Mouse (Mus musculus) kidney, embryonic 16.5 days (tissue): Measurements from ENCODE around the gene Ppp2r3c. TPM values are rescaled to one million over a fixed set of nuclear protein-coding genes. Genes with fewer than 3 reads are reported as not detected.
"Not testable (repeated sequence)": the region's sequence is repeated elsewhere in the genome, so short reads cannot be mapped to it uniquely, and the experiment has no call there.

Experiments
- ATAC-seq: fragments of 200-750 bp; cut with Nextera tagmentation; 2 replicates; pipeline ENCODE4 v1.8.0; 2017; ENCODE audit warnings: moderate TSS enrichment; ENCODE audit not compliant: low FRiP score, low TSS enrichment
- H3K27ac ChIP-seq: fragments of 300-500 bp; sonication (generic); 2 replicates; pipeline ENCODE4 v1.5.1; 2014; ENCODE audit warnings: low read length
- H3K27me3 ChIP-seq: fragments of 300-500 bp; sonication (generic); 2 replicates; pipeline ENCODE4 v1.6.1; 2014; ENCODE audit warnings: low read length, control low read depth, mixed read lengths; ENCODE audit not compliant: insufficient read depth
- H3K36me3 ChIP-seq: fragments of 300-500 bp; sonication (generic); 2 replicates; pipeline ENCODE4 v1.6.1; 2014; ENCODE audit warnings: low read length, control low read depth, mixed read lengths; ENCODE audit not compliant: insufficient read depth
- H3K4me1 ChIP-seq: fragments of 300-500 bp; sonication (generic); 2 replicates; pipeline ENCODE4 v1.6.1; 2014; ENCODE audit warnings: low read length, control low read depth, mixed read lengths; ENCODE audit not compliant: insufficient read depth
- H3K4me2 ChIP-seq: fragments of 300-500 bp; sonication (generic); replicated peaks from 2 replicates; pipeline ENCODE4 v1.6.1; 2014; ENCODE audit warnings: low read depth, low read length
- H3K4me3 ChIP-seq: fragments of 300-500 bp; sonication (generic); 2 replicates; pipeline ENCODE4 v1.5.1; 2014; ENCODE audit warnings: mild to moderate bottlenecking, low read length
- H3K9ac ChIP-seq: fragments of 300-500 bp; sonication (generic); replicated peaks from 2 replicates; pipeline ENCODE4 v1.6.1; 2014; ENCODE audit warnings: low read length
- H3K9me3 ChIP-seq: fragments of 300-500 bp; sonication (generic); 2 replicates; pipeline ENCODE4 v1.6.1; 2016; ENCODE audit warnings: low read length, control low read depth
- WGBS: fragments of 180-500 bp; shearing (Covaris S2); extraction: QIAGEN DNeasy Blood & Tissue Kit; methylation state at CpG from one replicate; pipeline ENCODE4 v1.1.7; 2014; 5-methylcytosine and 5-hydroxymethylcytosine counted together
- polyA plus RNA-seq: library from polyadenylated mRNA; unstranded; fragments of >200 nt; fragmentation: Nextera tagmentation; extraction: Ambion mirVana; gene quantifications from 2 replicates; pipeline ENCODE4 v1.2.1, GENCODE M21; 2015

Gene Ppp2r3c
- polyA plus RNA-seq, 1 experiment from 2014 or later: 14.8 TPM

DNA sequence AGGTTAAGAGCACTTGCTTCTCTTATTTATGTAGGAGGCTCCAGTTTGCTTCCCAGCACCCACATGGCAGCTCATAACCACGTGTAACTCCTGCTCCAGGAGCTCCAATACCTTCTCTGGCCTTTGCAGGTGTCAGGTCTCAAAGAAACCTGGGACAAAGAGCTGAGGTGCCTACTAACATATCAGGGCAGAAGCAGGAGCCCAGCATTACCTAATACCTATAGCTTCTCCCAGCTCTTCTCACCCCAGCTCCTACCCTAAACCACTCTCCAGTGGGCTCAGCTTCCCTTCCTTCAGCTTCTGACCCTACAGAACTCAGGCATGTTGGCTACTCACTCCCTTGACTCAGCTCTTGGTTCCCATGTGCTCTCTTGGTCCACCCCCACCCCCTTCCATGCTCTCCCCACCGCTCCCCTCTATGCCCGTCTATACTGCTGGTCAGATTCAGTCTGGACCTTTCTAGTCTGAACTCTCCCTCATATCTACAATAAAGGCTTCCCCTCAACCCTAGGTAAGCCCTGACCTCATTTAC is 1.9 kb downstream of the Ppp2r3c start:
- no peaks in the 10 kb centered on the region for H3K9me3 ChIP-seq
- no peak overlapping the region for H3K9ac ChIP-seq
- peaks cover 24% of the 10 kb centered on the region for H3K36me3 ChIP-seq
- no peaks in the 10 kb centered on the region for H3K27me3 ChIP-seq
- WGBS: 77% methylated on average over 3 of the region's 3 CpGs
- H3K4me2 ChIP-seq: peak overlapping the region; percentile 79
- no peak for ATAC-seq
- no peak overlapping the region for H3K27ac ChIP-seq
- no peak overlapping the region for H3K4me3 ChIP-seq
- peaks cover 32% of the 10 kb centered on the region for H3K4me1 ChIP-seq

DNA sequence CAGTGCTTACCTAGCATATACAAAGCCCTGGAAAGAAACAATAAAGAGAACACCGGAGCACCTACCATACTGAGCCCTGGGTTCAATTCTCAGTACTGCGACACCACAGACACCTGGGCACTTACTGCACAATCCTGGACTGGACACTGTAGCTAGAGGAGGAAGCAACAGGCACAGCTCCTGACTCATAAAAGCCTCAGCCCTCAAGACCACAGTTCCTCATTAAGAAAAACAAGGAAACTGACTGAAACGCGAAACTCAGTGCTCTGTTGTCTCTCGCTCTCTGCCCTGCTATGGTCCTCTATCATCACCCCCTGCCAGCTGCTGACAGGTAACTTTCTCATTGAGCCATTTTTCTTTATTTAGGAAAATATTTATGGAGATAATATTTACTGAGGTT is 3.5 kb downstream of the Ppp2r3c start, which contains the start of gene 1110008L16Rik:
Gene 1110008L16Rik (plus strand): TSS at position 242 of the 400 bp plus-strand sequence.
- 60% methylated on average over 5 of the region's 5 CpGs for WGBS
- ATAC-seq: no peak

DNA sequence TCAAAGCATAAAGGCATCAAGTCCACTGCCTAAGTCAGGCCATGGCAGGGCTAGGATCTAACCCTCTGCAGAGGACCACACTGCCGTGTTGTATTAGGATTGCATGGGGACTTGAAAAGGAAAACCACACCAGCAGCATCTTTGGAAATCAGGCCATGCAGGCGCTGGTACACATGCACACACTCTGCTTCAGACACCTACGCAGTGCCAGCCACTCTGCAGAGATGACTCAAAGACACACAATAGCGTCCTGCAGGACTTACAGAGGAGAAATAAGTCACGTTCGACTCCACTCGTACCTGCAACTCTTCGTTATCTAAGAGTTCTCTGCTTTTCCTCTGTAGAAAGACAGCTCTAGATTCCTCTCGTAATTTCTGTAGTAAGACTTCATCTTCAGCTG is 4.7 kb downstream of the Ppp2r3c start:
- Histone ChIP-seq H3K27me3 (no peaks in the 10 kb centered on the region), H3K9me3 (no peaks in the 10 kb centered on the region), H3K4me1 (peaks cover 27% of the 10 kb centered on the region), H3K27ac (no peak overlapping the region), H3K9ac (no peak overlapping the region), H3K4me3 (no peak overlapping the region), H3K36me3 (peaks cover 45% of the 10 kb centered on the region), H3K4me2 (no peak overlapping the region)
- 93% methylated on average over 9 of the region's 9 CpGs for WGBS
- ATAC-seq: no peak

More for the DNA sequence above, 3.5 kb downstream of the Ppp2r3c start, which contains the start of gene 1110008L16Rik:
- peak within 1 kb of the TSS; percentile 35; the same call in 1 of the 2 replicates for H3K9ac ChIP-seq
- H3K27ac ChIP-seq: no peak within 1 kb of the TSS
- H3K4me1 ChIP-seq: peaks cover 32% of the 10 kb centered on the region
- no peaks in the 10 kb centered on the region for H3K27me3 ChIP-seq
- no peak within 1 kb of the TSS for H3K4me2 ChIP-seq
- H3K4me3 ChIP-seq: no peak within 1 kb of the TSS
- no peaks in the 10 kb centered on the region for H3K9me3 ChIP-seq
- peaks cover 36% of the 10 kb centered on the region for H3K36me3 ChIP-seq

DNA sequence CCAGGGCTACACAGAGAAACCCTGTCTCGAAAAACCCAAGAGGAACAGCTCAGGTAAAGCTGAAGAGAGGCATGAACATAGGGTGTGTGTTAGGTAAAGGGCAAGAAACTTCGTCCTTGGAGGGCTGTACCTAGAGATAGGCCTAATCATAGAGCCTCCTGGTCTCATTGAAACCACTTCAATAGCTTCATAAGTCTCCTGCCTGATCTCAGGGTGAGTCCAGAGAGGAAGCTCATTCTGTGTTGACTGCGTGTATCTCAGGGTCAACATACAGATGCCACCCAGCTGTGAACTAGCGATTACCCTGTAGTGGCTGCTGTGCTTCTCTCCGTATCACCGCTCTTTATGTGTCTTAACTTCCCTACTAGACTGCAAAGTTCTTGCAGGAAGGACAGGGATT is 25.2 kb downstream of the Ppp2r3c start:
- WGBS: 91% methylated on average over 3 of the region's 6 CpGs

DNA sequence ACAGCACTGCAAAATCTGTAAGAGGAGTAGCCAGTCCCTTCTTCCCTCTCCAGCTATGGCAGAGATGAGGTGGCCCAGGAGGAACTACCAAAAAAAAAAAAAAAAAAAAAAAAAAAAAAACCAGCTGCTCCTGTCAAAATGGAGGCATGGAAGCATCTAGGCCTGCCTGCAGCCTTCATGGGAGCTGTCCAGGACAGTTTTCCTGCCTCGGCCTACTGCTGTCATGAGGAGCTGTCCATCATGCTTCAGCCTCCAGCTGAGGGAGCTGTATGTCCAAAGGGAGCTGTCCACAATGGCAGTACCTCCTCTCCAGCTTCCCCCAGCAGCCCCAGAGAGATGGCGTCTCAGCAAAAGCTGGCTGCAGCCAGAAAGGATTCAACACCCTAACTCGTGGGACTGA is 30.6 kb downstream of the Ppp2r3c start:
- WGBS: 80% methylated on average over 3 of the region's 3 CpGs
- H3K36me3 ChIP-seq: no peaks in the 10 kb centered on the region
- no peak overlapping the region for H3K4me2 ChIP-seq
- no peak overlapping the region for H3K27ac ChIP-seq
- no peaks in the 10 kb centered on the region for H3K27me3 ChIP-seq
- no peak overlapping the region for H3K9ac ChIP-seq
- H3K4me1 ChIP-seq: no peaks in the 10 kb centered on the region
- H3K9me3 ChIP-seq: no peaks in the 10 kb centered on the region
- H3K4me3 ChIP-seq: no peak overlapping the region
- no peak for ATAC-seq

More for the DNA sequence above, 25.2 kb downstream of the Ppp2r3c start:
- H3K4me1 ChIP-seq, H3K36me3 ChIP-seq, H3K4me3 ChIP-seq, ATAC-seq, H3K9me3 ChIP-seq, H3K27ac ChIP-seq, H3K4me2 ChIP-seq, H3K27me3 ChIP-seq, H3K9ac ChIP-seq: not testable (repeated sequence)

DNA sequence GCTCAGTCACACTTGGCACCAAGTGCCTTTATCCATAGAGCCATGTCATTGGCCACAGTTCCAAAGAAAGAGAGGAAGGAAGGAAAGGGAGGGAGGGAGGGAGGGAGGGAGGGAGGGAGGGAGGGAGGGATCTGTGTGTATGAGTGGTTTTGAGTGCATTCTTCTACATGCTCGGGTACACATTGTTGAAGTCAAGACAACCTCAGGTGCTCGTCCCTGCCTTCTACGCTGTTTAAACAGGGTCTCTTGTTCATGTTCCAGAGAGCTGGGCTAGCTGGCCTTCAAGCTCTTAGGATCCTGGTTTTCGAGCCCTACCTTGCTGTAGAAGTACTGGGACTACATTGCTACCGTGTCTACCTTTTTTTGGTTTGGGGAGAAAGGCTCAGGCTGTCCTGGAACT is 39.4 kb downstream of the Ppp2r3c start:
- no CpG with 5 or more reads among the region's 5 CpGs for WGBS
- not testable (repeated sequence) for H3K4me1 ChIP-seq, H3K4me3 ChIP-seq, H3K9ac ChIP-seq, ATAC-seq, H3K36me3 ChIP-seq, H3K27ac ChIP-seq, H3K4me2 ChIP-seq, H3K9me3 ChIP-seq, H3K27me3 ChIP-seq

DNA sequence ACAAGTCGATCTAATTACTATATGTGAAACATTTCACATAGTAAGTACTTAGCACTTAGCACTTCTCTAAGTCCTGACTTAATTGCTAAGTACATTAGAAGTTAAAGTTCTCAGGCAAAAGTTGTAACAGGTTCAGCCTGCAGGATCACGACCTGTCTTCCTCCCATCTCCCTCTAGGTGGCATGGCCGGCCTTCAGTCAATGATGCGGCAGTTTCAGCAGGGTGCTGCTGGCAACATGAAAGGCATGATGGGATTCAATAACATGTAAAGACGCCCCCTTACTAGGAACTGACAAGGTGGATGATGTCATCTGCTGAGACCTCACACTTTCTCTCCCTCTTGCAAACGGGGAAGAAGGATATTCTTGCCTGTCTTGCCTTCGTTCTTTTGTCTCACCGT is 40.8 kb downstream of the Ppp2r3c start:
- H3K9ac ChIP-seq, H3K27me3 ChIP-seq, H3K9me3 ChIP-seq, H3K4me3 ChIP-seq, H3K4me1 ChIP-seq, H3K36me3 ChIP-seq, ATAC-seq, H3K27ac ChIP-seq, H3K4me2 ChIP-seq: not testable (repeated sequence)
- WGBS: no CpG with 5 or more reads among the region's 8 CpGs

DNA sequence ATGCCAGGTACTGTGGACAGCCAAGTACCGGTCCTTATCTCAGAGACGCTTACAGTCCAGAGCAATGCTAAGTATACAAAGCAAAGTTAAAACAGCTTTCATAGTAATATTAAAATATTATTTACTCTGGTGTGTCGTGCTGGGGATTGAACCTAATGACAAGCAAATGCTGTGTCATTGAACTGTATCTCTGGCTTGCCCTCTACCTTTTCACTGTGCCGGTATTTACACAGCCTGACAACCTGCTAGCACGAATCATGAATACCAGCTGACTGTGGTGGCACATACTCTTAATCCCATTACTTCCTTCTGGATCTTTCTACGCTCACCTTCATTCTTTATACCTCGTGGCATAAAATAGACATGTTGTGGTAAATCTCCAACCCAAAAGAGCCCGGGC is 60.6 kb downstream of the Ppp2r3c start:
- not testable (repeated sequence) for H3K4me1 ChIP-seq, ATAC-seq, H3K36me3 ChIP-seq

DNA sequence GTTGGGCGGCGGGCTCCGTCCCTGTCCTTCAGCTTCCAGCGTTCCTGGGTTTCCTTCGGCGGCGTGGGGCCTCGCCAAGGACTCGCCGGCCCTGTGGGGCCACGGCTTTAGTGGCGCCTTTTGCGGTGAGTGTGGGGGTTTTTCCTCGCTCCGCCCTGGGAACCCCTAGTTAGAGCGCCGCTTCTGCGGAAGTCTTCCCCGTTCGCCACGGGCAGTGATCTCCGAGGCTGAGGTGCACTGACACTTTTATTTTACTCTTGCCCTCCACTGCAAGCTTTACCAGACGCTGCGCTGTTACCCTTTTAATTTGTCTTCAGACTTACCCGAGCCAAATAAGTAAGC is 72.3 kb downstream of the Ppp2r3c start:
- H3K36me3 ChIP-seq, H3K9ac ChIP-seq, H3K4me1 ChIP-seq, H3K4me2 ChIP-seq, H3K27ac ChIP-seq, ATAC-seq, H3K27me3 ChIP-seq, H3K9me3 ChIP-seq: not testable (repeated sequence)
- WGBS: 0% methylated on average over 9 of the region's 25 CpGs
- peak overlapping the region; percentile 41 for H3K4me3 ChIP-seq

More for the DNA sequence above, 60.6 kb downstream of the Ppp2r3c start:
- H3K4me3 ChIP-seq, H3K27me3 ChIP-seq, H3K9ac ChIP-seq, H3K9me3 ChIP-seq, H3K27ac ChIP-seq, H3K4me2 ChIP-seq: not testable (repeated sequence)
- no CpG with 5 or more reads among the region's 8 CpGs for WGBS

DNA sequence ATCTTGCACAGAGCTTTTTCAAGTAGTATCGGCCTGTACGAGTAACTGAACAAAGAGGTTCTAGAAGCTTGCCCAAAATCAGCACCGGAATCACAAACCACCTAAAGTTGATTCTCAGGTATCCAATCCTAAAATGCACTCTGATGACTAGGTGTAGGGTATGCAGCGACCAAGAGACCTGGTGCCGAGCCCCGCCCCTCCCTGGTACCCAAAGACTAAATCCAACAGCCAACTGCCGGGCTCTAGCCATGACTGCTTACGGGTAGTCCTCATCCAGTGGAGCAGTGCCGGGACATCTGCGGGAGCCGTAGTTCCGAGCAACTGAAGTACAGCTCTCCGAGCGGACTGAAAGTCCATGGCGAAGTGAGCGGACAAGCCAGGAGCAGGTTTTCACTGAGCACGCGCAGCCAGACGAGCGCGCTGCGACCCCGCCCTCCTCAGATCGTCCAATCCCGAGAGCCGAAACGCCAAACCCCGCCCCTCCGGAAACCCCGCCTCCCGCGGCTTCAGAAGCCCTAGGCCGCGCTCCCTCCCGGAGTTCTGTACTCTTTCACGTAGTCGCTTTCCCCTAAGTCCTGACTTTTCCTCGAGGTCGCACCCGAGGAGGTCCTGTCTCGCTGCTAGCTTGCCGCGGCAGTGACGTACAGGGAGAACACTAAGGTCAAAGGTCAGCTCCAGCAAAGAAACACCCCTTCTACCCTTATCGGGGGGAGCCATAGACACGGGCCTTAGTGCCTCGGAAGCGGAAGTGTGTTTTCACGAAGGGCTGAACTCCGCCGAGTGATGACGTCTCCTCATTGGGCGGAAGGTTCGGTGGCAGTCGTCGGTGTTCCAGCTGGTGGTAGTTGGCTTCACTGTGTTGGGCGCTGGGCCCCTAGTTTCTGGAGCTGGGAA is 72.9 kb downstream of the Ppp2r3c start, which contains the start of gene Srp54c:
Gene Srp54c (plus strand): TSS at position 543 of the 894 bp plus-strand sequence.
- ATAC-seq: peak; percentile 98
- not testable (repeated sequence) for H3K4me2 ChIP-seq, H3K27me3 ChIP-seq, H3K27ac ChIP-seq, H3K9me3 ChIP-seq, H3K9ac ChIP-seq, H3K4me1 ChIP-seq, H3K36me3 ChIP-seq
- H3K4me3 ChIP-seq: peak within 1 kb of the TSS; percentile 41
- no CpG with 5 or more reads among the region's 57 CpGs for WGBS
